Mouse (Mus musculus) stomach, postnatal 0 days (tissue): ENCODE data around the gene Anapc15-ps.

Experiments
- CTCF ChIP-seq: IDR thresholded peaks from 2 replicates; pipeline ENCODE4 v1.5.1; 2016; ENCODE audit warnings: antibody characterized with exemption, low read depth, mild to moderate bottlenecking, moderate library complexity
- EP300 ChIP-seq: optimal IDR thresholded peaks from 2 replicates; pipeline ENCODE3; 2016; ENCODE audit warnings: antibody characterized with exemption

DNA sequence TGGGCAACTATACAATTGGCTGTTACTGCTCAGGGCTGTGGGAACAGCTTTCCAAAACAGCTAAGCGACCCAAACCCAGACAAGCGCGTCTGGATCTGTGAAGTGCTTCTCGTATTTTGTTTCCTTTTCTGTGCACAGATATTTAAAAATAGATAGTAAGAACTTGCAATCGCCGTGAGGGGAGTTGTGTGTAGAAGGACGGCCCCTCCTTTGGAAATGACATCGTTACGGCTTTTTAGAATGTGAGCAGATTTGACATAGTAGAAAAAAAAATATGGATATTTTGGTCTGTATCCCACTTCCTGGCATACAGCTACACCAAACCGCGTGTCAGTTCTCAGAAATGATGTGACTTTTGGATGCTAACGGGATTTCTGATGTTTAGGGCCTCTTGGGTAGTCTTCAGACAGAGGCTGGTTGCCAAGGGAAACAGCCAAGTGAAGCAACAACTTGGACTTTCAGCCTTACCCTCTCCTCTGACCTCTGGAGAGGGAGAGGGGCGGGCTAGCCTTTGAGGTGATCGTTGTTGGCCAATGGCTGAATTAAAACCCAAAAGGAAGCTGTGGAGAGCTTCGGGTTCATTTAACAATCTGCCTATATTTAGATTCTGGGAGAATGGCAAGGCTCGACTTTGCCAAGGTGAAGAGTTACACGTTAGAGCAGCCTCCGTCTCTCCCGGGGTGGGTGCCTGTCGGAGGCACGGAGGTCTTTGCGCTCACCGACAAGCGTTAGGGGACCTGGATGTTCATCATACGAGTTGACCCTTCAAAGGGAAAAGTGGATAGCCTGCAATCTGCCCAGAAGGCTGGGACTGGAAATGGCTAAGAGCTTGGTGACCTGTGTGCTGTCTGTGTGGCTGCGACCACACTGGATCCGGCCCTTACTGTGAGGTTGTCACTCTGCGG is 7.2 kb upstream of the Anapc15-ps start:
- TF ChIP-seq CTCF (no peak), EP300 (no peak)
